Mouse (Mus musculus): ENCODE measurements around the gene Cfap45. TPM values are rescaled to one million over a fixed set of nuclear protein-coding genes. Genes with fewer than 3 reads are reported as not detected.

The Cfap45 gene
- polyA plus RNA-seq, 1 experiment from 2014 or later: 2.5 TPM

DNA sequence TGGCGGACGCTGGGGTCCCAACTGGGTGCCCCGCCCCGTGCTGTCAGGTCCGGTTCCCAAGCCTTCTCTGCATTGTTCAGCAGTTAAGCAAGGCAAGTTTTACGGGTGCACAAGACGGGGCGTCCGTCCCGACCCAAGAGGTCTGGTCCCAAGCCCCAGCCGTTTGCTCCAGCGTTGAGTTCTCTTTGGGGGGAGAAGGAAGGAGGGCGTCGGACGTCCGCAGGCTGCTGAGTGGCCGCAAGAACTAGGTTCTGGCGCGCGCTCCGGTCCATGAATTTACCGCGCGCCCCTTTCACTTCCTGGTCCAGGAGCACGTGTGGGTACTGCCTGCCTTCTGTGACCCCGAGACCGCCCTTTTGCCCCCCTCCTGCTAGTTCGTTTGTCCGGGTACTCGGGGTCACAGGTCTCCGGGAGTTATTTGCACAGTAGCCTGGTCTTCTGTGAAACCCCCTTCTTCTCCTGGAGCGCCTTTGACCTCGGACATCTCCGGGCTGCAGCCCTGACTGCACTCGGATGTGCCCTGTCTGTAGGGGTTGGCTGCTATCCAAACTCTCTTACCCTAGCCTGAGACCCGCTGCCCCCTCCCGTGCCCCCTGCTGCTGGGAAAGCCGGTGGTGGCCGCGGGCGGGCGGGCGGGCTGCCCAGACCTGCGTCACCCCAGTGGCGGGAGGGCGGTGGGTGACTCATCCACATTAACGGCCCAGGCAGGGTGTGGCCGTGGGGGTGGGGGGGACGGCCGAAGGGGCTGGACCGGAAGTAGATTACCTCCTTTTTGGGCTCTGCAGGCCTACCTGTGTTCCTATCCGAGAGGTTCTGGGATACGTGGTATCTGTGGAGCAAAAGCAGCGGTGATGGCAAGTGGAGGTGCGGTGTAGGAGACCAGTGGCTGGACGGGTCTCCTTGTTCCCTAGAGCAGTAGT lies 19.9 kb upstream of the Cfap45 start:
- Histone ChIP-seq H3K9me3 (ENCODE audit: control insufficient read depth, low read length) (no peaks in the 10 kb centered on the region), H3K27ac (ENCODE audit: low read depth, low read length) (0 out of 2 replicates have a peak overlapping the region, but pooled peaks have one; percentile 20), H3K36me3 (ENCODE audit: control insufficient read depth, insufficient read depth, low read length) (peaks cover 8% of the 10 kb centered on the region; the same call in 1 of the 2 replicates), H3K4me3 (ENCODE audit: low read depth, low read length) (peak overlapping the region; percentile 42), H3K4me1 (ENCODE audit: control insufficient read depth, insufficient read depth, low read length) (peaks cover 27% of the 10 kb centered on the region), H3K4me2 (ENCODE audit: low read depth) (peak overlapping the region; percentile 63), H3K9ac (ENCODE audit: low read length) (peak overlapping the region; percentile 57), H3K27me3 (ENCODE audit: control insufficient read depth, insufficient read depth, low read length) (peaks cover 10% of the 10 kb centered on the region; the same call in 1 of the 2 replicates)
- ATAC-seq (ENCODE audit: insufficient read depth, low FRiP score, low TSS enrichment) (peak; percentile 19; the same call in 1 of the 2 replicates), DNase-seq (ENCODE audit: low spot score) (peak; percentile 41)
- WGBS: under 1% methylated on average over 51 of the region's 56 CpGs

DNA sequence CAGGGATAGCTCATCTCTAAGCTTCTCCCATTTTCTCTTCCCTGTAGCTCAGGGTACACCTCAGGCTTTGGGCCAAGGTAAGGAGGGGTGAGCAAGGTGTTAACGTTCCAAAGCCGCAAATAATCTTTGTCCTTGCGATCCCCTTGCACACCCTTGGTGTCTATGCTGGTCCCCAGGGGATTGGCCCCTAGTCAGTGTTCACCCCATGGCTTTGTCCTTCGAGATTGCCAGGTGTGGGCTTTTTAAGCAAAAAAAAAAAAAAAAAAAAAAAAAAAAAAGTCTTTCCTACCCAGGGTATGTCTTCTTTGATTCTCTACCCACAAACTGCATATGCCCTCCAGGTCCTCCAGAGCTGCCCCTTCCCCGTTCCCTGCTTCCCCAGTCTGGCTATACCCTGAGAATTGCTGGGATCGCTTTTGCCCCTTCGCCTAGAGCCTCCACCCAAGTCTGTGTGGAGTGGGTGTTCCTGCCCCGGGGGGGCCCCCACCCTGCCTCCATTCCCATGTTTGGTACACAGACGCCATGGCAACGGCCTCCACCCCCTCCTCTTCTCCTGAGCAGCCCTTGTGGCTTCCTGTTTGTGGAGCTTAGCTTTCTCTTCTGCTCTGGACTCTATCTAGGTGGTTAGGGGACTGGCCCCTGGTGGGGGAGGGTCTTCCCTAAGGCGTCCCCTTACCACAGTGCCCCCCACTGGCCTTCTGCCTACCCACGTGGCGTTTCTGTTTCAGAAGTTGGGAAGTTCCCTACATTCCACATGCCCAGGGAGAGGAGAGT lies 19.0 kb upstream of the Cfap45 start:
- DNase-seq (ENCODE audit: low spot score): peak; percentile 33
- H3K4me1 ChIP-seq (ENCODE audit: control insufficient read depth, insufficient read depth, low read length): peaks cover 27% of the 10 kb centered on the region
- no peaks in the 10 kb centered on the region for H3K9me3 ChIP-seq (ENCODE audit: control insufficient read depth, low read length)
- 37% methylated on average over 13 of the region's 13 CpGs for WGBS
- H3K27ac ChIP-seq (ENCODE audit: low read depth, low read length): 0 out of 2 replicates have a peak overlapping the region, but pooled peaks have one; percentile 3
- peak overlapping the region; percentile 42 for H3K4me3 ChIP-seq (ENCODE audit: low read depth, low read length)
- 0 out of 2 replicates have a peak, but pooled peaks have one; percentile 0 for ATAC-seq (ENCODE audit: insufficient read depth, low FRiP score, low TSS enrichment)
- H3K36me3 ChIP-seq (ENCODE audit: control insufficient read depth, insufficient read depth, low read length): peaks cover 3% of the 10 kb centered on the region; the same call in 1 of the 2 replicates
- peaks cover 10% of the 10 kb centered on the region; the same call in 1 of the 2 replicates for H3K27me3 ChIP-seq (ENCODE audit: control insufficient read depth, insufficient read depth, low read length)
- H3K4me2 ChIP-seq (ENCODE audit: low read depth): peak overlapping the region; percentile 63
- no peak overlapping the region; the same call in 1 of the 2 replicates for H3K9ac ChIP-seq (ENCODE audit: low read length)

DNA sequence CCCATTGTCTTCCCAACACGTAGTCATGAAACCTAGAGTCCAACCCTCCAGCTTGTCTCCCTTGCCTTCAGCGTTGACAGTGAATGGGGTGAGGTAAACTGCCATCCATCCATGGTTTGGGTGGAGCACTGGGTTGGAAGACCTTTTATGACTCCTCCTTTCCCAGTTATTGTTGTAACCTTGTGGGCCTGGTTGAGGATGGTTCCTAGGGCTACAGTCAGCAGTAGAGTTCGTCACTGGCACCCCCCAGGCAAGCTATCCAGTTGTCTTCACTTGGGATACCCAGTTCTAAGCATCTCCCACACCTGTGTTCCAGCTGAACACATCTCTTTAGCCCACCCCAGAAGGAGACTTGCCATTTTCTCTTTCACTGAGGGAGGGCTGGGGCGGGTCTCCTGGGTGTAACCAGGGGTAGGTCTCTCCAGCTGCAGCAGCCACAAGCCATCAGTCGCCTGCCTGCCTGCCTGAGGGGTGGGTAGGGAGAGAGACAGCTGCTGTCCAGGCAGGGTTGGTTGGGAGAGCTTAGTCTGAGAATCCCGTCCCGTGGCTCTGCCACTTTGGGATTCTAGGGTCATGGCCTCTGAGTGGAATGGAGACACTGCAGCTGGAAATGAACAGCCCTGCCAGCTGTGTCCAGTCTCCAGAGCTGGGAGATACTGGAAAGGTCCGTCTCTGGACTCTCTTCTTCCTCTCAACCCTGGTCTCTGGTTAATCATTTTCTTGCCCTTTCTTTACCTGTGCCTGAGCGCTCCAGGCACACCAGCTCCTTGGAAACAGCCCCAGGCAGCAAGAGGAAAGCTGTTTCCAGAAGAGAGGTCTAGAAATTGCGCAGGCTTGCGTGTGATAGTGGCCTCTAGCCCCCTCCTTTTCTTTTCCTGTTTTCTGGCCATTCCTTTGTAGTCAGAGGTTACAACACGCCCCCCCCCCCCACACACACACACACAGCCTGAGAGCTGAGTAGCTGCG lies 18.2 kb upstream of the Cfap45 start:
- no peaks in the 10 kb centered on the region; the same call in 1 of the 2 replicates for H3K36me3 ChIP-seq (ENCODE audit: control insufficient read depth, insufficient read depth, low read length)
- H3K9me3 ChIP-seq (ENCODE audit: control insufficient read depth, low read length): no peaks in the 10 kb centered on the region
- H3K4me1 ChIP-seq (ENCODE audit: control insufficient read depth, insufficient read depth, low read length): peaks cover 27% of the 10 kb centered on the region
- H3K4me3 ChIP-seq (ENCODE audit: low read depth, low read length): no peak overlapping the region; the same call in 1 of the 2 replicates
- DNase-seq (ENCODE audit: low spot score) (peak; percentile 29), ATAC-seq (ENCODE audit: insufficient read depth, low FRiP score, low TSS enrichment) (no peak)
- H3K4me2 ChIP-seq (ENCODE audit: low read depth): peak overlapping the region; percentile 26
- H3K27me3 ChIP-seq (ENCODE audit: control insufficient read depth, insufficient read depth, low read length): peaks cover 10% of the 10 kb centered on the region; the same call in 1 of the 2 replicates
- peak overlapping the region; percentile 7 for H3K9ac ChIP-seq (ENCODE audit: low read length)
- peak overlapping the region; percentile 67; the same call in 1 of the 2 replicates for H3K27ac ChIP-seq (ENCODE audit: low read depth, low read length)
- WGBS: 24% methylated on average over 13 of the region's 13 CpGs

DNA sequence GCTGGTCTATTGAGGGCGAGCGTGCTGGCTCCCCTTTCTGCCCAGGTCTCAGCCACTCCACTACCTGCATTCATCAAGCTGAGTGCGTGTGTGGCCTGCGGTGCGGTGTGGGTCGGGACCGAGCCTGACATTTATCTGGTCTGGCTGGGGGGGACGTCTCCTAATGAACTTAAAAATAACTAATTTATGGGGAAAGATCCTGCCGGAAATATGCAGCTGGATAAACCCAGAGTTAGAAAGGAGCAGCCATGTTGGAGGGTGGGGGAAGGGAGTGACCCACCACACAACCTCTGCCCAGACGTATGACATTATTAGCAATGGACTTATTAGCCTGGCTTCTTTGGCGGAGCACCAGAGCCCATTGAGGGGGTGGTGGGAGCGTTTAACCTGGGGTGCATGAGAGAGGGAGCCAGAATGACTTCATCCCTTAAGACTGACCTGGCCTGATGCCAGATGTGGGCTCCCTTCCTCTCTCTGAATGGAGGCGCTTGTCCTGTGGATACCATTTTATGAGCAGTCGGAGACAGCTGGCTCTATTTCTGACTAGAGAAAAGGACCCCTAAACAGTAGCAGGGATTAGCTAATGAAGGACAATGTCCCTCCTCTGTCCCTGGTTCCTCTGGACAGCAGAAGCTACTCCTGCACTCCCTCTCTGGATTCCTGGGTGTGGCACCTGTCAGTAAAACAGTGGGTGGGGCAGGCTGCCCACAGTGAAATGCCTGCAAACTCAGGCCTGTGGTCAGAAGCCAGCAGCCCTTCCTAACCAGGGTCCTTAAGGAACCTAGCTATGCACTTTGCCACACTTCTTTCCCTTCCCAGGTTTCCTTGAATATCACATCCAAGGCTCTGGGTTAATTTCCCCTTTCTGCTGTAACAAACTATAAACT lies 17.2 kb upstream of the Cfap45 start:
- DNase-seq (ENCODE audit: low spot score): peak; percentile 35
- Histone ChIP-seq H3K27ac (ENCODE audit: low read depth, low read length) (0 out of 2 replicates have a peak overlapping the region, but pooled peaks have one; percentile 0), H3K9me3 (ENCODE audit: control insufficient read depth, low read length) (no peaks in the 10 kb centered on the region), H3K4me2 (ENCODE audit: low read depth) (peak overlapping the region; percentile 26), H3K36me3 (ENCODE audit: control insufficient read depth, insufficient read depth, low read length) (no peaks in the 10 kb centered on the region), H3K4me3 (ENCODE audit: low read depth, low read length) (no peak overlapping the region), H3K9ac (ENCODE audit: low read length) (peak overlapping the region; percentile 7; the same call in 1 of the 2 replicates), H3K27me3 (ENCODE audit: control insufficient read depth, insufficient read depth, low read length) (peaks cover 10% of the 10 kb centered on the region; the same call in 1 of the 2 replicates), H3K4me1 (ENCODE audit: control insufficient read depth, insufficient read depth, low read length) (peaks cover 27% of the 10 kb centered on the region)
- ATAC-seq (ENCODE audit: insufficient read depth, low FRiP score, low TSS enrichment): no peak
- WGBS: 36% methylated on average over 14 of the region's 14 CpGs

DNA sequence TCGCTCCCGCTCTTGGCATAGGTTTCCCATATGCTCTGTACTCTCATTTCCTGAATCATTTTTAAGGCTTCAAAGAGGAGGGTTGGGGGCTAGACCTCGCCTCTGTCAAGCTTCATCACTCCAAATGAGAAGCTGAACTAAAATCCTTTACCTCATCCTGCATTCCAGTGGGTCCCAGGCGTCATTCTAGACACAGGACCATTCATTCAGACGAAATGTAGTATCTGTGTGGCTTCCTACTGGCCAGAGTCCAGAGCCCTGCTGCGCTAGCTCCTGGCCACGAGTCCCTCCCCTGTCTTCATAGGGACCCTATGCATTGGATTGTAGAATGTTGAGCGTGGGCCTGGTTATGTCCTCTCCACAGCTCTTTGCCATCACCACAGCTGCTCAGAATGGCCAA lies 15.8 kb upstream of the Cfap45 start:
- peaks cover 27% of the 10 kb centered on the region for H3K4me1 ChIP-seq (ENCODE audit: control insufficient read depth, insufficient read depth, low read length)
- peaks cover 10% of the 10 kb centered on the region; the same call in 1 of the 2 replicates for H3K27me3 ChIP-seq (ENCODE audit: control insufficient read depth, insufficient read depth, low read length)
- no peak overlapping the region for H3K4me3 ChIP-seq (ENCODE audit: low read depth, low read length)
- DNase-seq (ENCODE audit: low spot score): no peak
- H3K27ac ChIP-seq (ENCODE audit: low read depth, low read length): no peak overlapping the region
- no peak for ATAC-seq (ENCODE audit: insufficient read depth, low FRiP score, low TSS enrichment)
- H3K9me3 ChIP-seq (ENCODE audit: control insufficient read depth, low read length): no peaks in the 10 kb centered on the region
- no peak overlapping the region for H3K9ac ChIP-seq (ENCODE audit: low read length)
- H3K36me3 ChIP-seq (ENCODE audit: control insufficient read depth, insufficient read depth, low read length): no peaks in the 10 kb centered on the region
- H3K4me2 ChIP-seq (ENCODE audit: low read depth): no peak overlapping the region
- WGBS: 89% methylated on average over 8 of the region's 8 CpGs

DNA sequence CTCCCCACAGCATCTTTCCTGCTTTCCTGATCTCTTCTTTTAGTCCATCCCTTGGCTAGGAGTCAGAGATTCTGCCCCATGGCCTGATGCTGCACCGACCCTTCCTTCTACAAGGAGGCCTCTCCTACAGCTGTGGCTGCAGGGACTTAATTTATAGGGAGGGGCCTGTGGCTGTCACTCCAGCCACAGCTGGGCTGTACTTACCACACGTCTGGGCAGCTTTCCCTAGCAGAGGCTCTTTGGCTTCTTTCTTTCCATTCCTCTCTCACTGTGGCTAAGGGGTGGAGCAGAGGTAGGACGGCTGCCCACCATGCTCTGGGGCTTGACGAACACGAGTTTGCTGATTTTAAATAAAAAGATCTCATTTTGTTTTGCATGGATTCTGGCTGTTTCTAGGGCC lies 13.6 kb upstream of the Cfap45 start:
- ATAC-seq (ENCODE audit: insufficient read depth, low FRiP score, low TSS enrichment) (no peak), DNase-seq (ENCODE audit: low spot score) (no peak)
- Histone ChIP-seq H3K4me3 (ENCODE audit: low read depth, low read length) (no peak overlapping the region), H3K36me3 (ENCODE audit: control insufficient read depth, insufficient read depth, low read length) (no peaks in the 10 kb centered on the region), H3K27me3 (ENCODE audit: control insufficient read depth, insufficient read depth, low read length) (no peaks in the 10 kb centered on the region), H3K4me2 (ENCODE audit: low read depth) (no peak overlapping the region), H3K27ac (ENCODE audit: low read depth, low read length) (no peak overlapping the region), H3K4me1 (ENCODE audit: control insufficient read depth, insufficient read depth, low read length) (peaks cover 15% of the 10 kb centered on the region), H3K9ac (ENCODE audit: low read length) (no peak overlapping the region), H3K9me3 (ENCODE audit: control insufficient read depth, low read length) (no peaks in the 10 kb centered on the region)
- WGBS: 61% methylated on average over 5 of the region's 5 CpGs

DNA sequence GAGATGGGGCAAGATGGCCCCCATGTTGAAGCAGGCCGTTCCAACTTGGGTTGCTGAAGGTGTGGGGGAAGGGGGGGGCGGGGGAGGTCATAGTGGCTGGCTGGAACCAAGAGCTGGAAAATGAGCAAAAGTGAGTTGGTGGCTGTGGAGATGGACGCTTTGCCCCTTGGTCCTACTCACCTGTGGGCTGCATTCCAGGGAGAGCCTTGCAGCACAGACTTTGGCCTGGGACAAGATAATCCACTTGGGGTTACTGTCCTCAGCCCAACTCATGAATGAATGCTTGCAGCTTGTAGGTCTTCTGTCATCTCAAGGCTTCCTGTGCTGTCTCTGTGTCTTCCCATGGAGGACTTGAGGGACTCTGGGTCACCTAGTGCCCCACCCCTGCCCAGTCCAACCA lies 12.9 kb upstream of the Cfap45 start:
- H3K27ac ChIP-seq (ENCODE audit: low read depth, low read length): no peak overlapping the region
- DNase-seq (ENCODE audit: low spot score) (no peak), ATAC-seq (ENCODE audit: insufficient read depth, low FRiP score, low TSS enrichment) (no peak)
- no peak overlapping the region for H3K4me2 ChIP-seq (ENCODE audit: low read depth)
- H3K36me3 ChIP-seq (ENCODE audit: control insufficient read depth, insufficient read depth, low read length): no peaks in the 10 kb centered on the region
- no peak overlapping the region for H3K9ac ChIP-seq (ENCODE audit: low read length)
- 85% methylated on average over 3 of the region's 3 CpGs for WGBS
- H3K9me3 ChIP-seq (ENCODE audit: control insufficient read depth, low read length): no peaks in the 10 kb centered on the region
- no peak overlapping the region for H3K4me3 ChIP-seq (ENCODE audit: low read depth, low read length)
- H3K4me1 ChIP-seq (ENCODE audit: control insufficient read depth, insufficient read depth, low read length): peaks cover 10% of the 10 kb centered on the region
- no peaks in the 10 kb centered on the region for H3K27me3 ChIP-seq (ENCODE audit: control insufficient read depth, insufficient read depth, low read length)

All from neural tube, embryonic 11.5 days (tissue).